Mouse (Mus musculus) lung, embryonic 14.5 days (tissue): Measurements from ENCODE around the gene Bcdin3d. TPM values are rescaled to one million over a fixed set of nuclear protein-coding genes. Genes with fewer than 3 reads are reported as not detected.
A peak's percentile ranks its signal among the peaks of the same experiment; 100 is the strongest.

Experiments
- ATAC-seq: fragments of 200-750 bp; cut with Nextera tagmentation; 2 replicates; pipeline ENCODE4 v1.8.0; 2017; ENCODE audit warnings: mild to moderate bottlenecking, moderate TSS enrichment, moderate library complexity; ENCODE audit not compliant: insufficient read depth
- DNase-seq: peaks from one replicate; pipeline ENCODE4 v3.0.0-alpha.2; 2015
- H3K27ac ChIP-seq: fragments of 300-500 bp; sonication (generic); 2 replicates; pipeline ENCODE4 v1.5.1; 2014; ENCODE audit warnings: low read depth, mild to moderate bottlenecking, moderate library complexity
- H3K27me3 ChIP-seq: fragments of 300-500 bp; sonication (generic); 2 replicates; pipeline ENCODE4 v1.6.1; 2014; ENCODE audit warnings: low read length, control low read depth; ENCODE audit not compliant: insufficient read depth
- H3K36me3 ChIP-seq: fragments of 300-500 bp; sonication (generic); 2 replicates; pipeline ENCODE4 v1.6.1; 2014; ENCODE audit warnings: control low read depth; ENCODE audit not compliant: insufficient read depth
- H3K4me1 ChIP-seq: fragments of 300-500 bp; sonication (generic); 2 replicates; pipeline ENCODE4 v1.6.1; 2014; ENCODE audit warnings: antibody characterized with exemption, control low read depth; ENCODE audit not compliant: insufficient read depth
- H3K4me2 ChIP-seq: fragments of 300-500 bp; sonication (generic); 2 replicates; pipeline ENCODE4 v1.6.1; 2014; ENCODE audit warnings: mild to moderate bottlenecking
- H3K4me3 ChIP-seq: fragments of 300-500 bp; sonication (generic); 2 replicates; pipeline ENCODE4 v1.5.1; 2014; ENCODE audit warnings: low read depth, low read length
- H3K9ac ChIP-seq: fragments of 300-500 bp; sonication (generic); 2 replicates; pipeline ENCODE4 v1.6.1; 2014
- H3K9me3 ChIP-seq: fragments of 300-500 bp; sonication (generic); 2 replicates; pipeline ENCODE4 v1.6.1; 2016; ENCODE audit warnings: low read depth, low read length, control low read depth
- CTCF ChIP-seq: IDR thresholded peaks from 2 replicates; pipeline ENCODE4 v1.5.1; 2016; ENCODE audit warnings: antibody characterized with exemption, low read depth
- WGBS: fragments of 180-500 bp; shearing (Covaris S2); extraction: QIAGEN DNeasy Blood & Tissue Kit; methylation state at CpG from one replicate; pipeline ENCODE4 v1.1.7; 2014; 5-methylcytosine and 5-hydroxymethylcytosine counted together
- polyA plus RNA-seq: library from polyadenylated mRNA; unstranded; fragments of >200 nt; fragmentation: Nextera tagmentation; extraction: Ambion mirVana; gene quantifications from 2 replicates; pipeline ENCODE4 v1.2.1, GENCODE M21; 2014

The Bcdin3d gene
- polyA plus RNA-seq, 1 experiment from 2014 or later: 13.2 TPM

DNA sequence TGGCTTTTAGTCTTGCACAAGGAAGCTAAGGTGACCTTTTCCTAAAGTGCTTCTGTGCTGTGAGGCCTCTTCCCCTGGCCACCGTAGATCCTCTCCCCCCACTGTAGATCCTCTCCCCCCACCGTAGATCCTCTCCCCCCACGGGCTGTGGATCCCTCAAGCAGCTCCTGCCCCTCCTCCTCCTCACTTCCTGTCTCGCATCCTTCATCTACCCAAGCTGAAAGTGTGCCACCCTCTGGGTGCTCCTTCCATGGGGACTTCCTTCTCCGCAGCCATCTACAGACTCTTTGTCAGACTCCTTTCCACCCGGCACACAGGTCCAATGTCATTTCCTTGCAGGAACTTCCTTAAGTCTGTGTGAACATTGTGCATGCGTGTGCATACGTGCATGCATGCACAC is 44.1 kb downstream of the Bcdin3d start:
- H3K9ac ChIP-seq: no peak overlapping the region
- H3K4me1 ChIP-seq: no peaks in the 10 kb centered on the region
- WGBS: 65% methylated on average over 8 of the region's 8 CpGs
- no peak overlapping the region for H3K4me2 ChIP-seq
- ATAC-seq (no peak), DNase-seq (no peak)
- H3K4me3 ChIP-seq: no peak overlapping the region
- TF ChIP-seq CTCF: no peak
- no peaks in the 10 kb centered on the region for H3K9me3 ChIP-seq
- H3K36me3 ChIP-seq: peaks cover 75% of the 10 kb centered on the region
- H3K27ac ChIP-seq: no peak overlapping the region; the same call in 1 of the 2 replicates
- no peaks in the 10 kb centered on the region for H3K27me3 ChIP-seq

DNA sequence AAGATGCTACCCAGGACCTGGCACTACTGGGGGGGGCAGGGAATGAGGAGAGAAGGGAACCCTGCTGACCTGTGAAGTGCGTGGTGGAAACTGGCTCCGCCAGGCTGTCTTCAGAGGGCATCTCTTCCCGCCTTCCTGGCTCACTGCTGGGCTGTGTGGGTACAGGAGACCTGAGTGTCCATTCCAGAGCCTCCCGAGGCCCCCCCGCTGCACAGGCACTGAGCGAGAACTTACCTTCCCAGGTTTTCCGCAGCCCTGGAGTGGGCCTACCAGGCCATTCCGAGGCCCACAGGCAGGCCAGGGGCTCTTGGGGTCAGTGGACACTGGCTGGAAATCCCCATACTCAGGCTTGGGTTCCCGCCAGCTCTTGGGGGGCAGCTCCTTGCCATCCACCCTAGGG is 50.6 kb downstream of the Bcdin3d start:
- no peak overlapping the region for H3K4me3 ChIP-seq
- no peak overlapping the region for H3K27ac ChIP-seq
- no peak for TF ChIP-seq CTCF
- no peaks in the 10 kb centered on the region for H3K27me3 ChIP-seq
- no peak for DNase-seq
- no peak overlapping the region for H3K4me2 ChIP-seq
- WGBS: 90% methylated on average over 9 of the region's 9 CpGs
- peaks cover 65% of the 10 kb centered on the region for H3K36me3 ChIP-seq
- H3K9ac ChIP-seq: no peak overlapping the region
- no peaks in the 10 kb centered on the region for H3K9me3 ChIP-seq
- ATAC-seq: no peak
- H3K4me1 ChIP-seq: no peaks in the 10 kb centered on the region

DNA sequence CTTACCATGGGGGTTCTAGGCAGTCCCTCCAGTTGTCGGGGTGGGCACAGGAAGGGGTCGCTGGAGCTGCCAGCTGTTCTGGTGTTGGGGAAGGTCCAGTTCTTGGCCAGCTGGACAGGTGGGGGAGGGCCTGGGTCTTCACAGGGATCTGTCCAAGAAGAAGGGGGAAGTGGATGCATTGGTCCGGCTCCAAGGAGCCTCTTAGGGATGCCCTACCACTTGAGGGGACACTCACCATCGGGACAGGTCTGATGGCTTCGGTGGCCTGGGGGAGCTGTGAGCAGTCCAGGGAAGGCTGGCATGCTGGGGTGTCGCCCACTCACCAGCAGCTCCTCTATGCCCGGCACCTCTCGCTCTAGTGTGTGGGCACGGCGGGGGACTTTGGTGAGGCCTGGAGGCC is 51.4 kb downstream of the Bcdin3d start:
- Histone ChIP-seq H3K4me3 (no peak overlapping the region), H3K9me3 (no peaks in the 10 kb centered on the region), H3K4me1 (no peaks in the 10 kb centered on the region), H3K36me3 (peaks cover 58% of the 10 kb centered on the region), H3K27ac (no peak overlapping the region), H3K9ac (no peak overlapping the region), H3K27me3 (no peaks in the 10 kb centered on the region), H3K4me2 (no peak overlapping the region)
- ATAC-seq (no peak), DNase-seq (no peak)
- 88% methylated on average over 10 of the region's 10 CpGs for WGBS
- no peak for TF ChIP-seq CTCF

DNA sequence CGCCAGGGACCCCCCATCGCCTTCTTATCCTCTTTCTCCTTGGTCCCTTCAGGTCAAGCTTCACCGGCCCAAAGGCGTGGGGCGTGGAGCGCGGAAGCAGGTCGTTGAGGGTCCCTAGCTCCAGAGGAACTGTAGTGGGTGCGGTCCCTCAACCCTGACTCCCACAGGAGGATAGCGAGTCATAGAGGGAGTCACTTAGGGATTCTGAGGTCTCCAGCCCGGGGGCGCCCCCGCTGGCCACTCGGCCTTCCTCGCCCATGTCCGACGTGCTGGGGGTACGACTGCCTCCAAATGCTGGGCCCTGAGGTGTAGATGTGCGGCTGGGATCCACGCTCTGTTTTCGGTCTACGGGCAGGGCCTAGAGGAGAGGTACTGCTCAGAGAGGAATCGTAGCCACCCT is 52.0 kb downstream of the Bcdin3d start:
- WGBS: 91% methylated on average over 23 of the region's 23 CpGs
- H3K9ac ChIP-seq: no peak overlapping the region
- 0 out of 2 replicates have a peak overlapping the region, but pooled peaks have one; percentile 97 for H3K27ac ChIP-seq
- H3K9me3 ChIP-seq: no peaks in the 10 kb centered on the region
- ATAC-seq: no peak
- no peaks in the 10 kb centered on the region for H3K27me3 ChIP-seq
- TF ChIP-seq CTCF: no peak
- peaks cover 52% of the 10 kb centered on the region for H3K36me3 ChIP-seq
- no peak for DNase-seq
- H3K4me1 ChIP-seq: no peaks in the 10 kb centered on the region
- no peak overlapping the region for H3K4me3 ChIP-seq
- H3K4me2 ChIP-seq: no peak overlapping the region

DNA sequence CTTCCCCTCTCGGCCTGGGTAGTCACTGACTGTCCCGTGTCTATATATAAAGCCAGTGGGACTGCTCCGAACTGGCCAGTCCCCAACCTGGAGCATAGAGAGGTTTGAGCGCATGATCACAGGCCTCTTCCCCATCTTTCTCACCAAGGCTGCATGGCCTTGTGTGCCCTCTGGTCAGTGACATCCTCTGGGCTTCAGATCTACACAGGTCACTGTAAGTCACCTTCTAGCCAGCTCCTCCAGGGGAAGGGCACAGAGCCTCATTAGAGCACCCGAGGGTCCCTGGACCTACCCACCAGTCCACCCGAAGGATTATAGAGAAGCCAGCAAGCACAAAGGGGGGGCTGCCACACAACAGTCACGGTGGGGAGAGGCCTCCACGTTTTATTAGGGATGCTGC is 52.9 kb downstream of the Bcdin3d start:
- ATAC-seq (no peak), DNase-seq (no peak)
- H3K9ac ChIP-seq: no peak overlapping the region
- no peaks in the 10 kb centered on the region for H3K9me3 ChIP-seq
- H3K4me3 ChIP-seq: no peak overlapping the region
- H3K4me2 ChIP-seq: no peak overlapping the region
- H3K4me1 ChIP-seq: no peaks in the 10 kb centered on the region; the same call in 1 of the 2 replicates
- TF ChIP-seq CTCF: no peak
- peaks cover 44% of the 10 kb centered on the region for H3K36me3 ChIP-seq
- peak overlapping the region; percentile 97 for H3K27ac ChIP-seq
- H3K27me3 ChIP-seq: no peaks in the 10 kb centered on the region
- 68% methylated on average over 8 of the region's 8 CpGs for WGBS

DNA sequence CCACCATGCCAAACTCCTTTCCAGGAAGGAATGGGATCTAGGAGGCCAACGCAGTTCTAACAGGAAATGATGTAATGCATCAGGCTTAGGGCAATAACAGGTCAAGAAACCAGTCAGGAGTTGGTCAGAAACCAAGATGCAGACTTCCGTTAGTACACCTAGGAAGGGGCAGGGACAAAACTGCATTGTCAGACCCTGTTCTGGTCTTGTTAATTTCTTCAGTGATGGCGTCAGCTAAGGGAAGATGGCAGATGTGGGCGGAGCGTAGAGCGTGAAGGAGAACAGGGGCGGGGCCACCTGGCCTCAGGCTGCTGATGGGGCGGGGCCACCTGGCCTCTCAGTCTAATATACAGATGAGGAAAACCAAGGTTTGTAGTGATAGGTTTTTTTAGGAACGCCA is 53.4 kb downstream of the Bcdin3d start:
- Histone ChIP-seq H3K27ac (peak overlapping the region; percentile 97), H3K4me1 (no peaks in the 10 kb centered on the region; the same call in 1 of the 2 replicates), H3K9ac (no peak overlapping the region), H3K4me2 (peak overlapping the region; percentile 51), H3K36me3 (peaks cover 38% of the 10 kb centered on the region), H3K9me3 (no peaks in the 10 kb centered on the region), H3K4me3 (no peak overlapping the region), H3K27me3 (no peaks in the 10 kb centered on the region)
- WGBS: 56% methylated on average over 9 of the region's 9 CpGs
- peak; percentile 44 for ATAC-seq
- TF ChIP-seq CTCF: no peak
- peak; percentile 70 for DNase-seq

DNA sequence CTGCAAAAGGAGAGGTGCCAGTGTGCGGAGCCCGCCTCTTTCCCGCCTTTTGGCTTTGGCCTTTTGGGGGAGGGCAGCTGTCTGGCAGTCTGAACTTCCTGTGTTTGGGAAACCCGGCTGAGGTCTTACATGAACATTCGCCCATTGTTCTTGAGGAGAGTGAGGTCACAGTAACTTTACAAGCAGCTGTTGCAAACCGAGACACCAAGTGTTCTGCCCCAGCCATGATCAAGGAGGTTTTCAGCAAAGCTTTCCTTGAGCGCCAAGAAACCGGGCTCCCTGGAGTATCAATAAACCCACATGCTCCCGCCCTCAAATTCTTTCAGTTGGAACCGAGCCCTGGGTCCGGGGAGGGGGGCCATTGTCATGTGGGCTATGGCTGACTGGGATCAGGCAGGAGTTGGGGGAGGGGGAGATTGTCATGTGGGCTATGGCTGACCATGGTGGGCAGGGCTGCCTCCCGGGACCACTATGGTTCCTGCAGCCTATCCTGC is 54.0 kb downstream of the Bcdin3d start:
- Histone ChIP-seq H3K4me2 (peak overlapping the region; percentile 51), H3K4me1 (no peaks in the 10 kb centered on the region; the same call in 1 of the 2 replicates), H3K4me3 (peak overlapping the region; percentile 7; the same call in 1 of the 2 replicates), H3K9ac (peak overlapping the region; percentile 39), H3K36me3 (peaks cover 32% of the 10 kb centered on the region), H3K27ac (peak overlapping the region; percentile 97), H3K27me3 (no peaks in the 10 kb centered on the region), H3K9me3 (no peaks in the 10 kb centered on the region)
- WGBS: 3% methylated on average over 12 of the region's 12 CpGs
- DNase-seq (peak; percentile 91), ATAC-seq (peak; percentile 79)
- no peak for TF ChIP-seq CTCF
